25 mouse cellular contexts compared by ENCODE assay signal in genomic region chr15:40223272-40223671, GRCm38 (mm10).
DNase-seq lines count a peak whose midpoint lies in the region; TF ChIP-seq lines count a peak whose summit lies in the region.
"Had no signal": no experiment of that assay in that cellular context is flagged by ENCODE, and none has a peak within 500 bp of the region (broad histone marks: within the 10 kb centered on the region; RNA-seq: fewer than 3 reads in every experiment).

No protein-coding gene starts in this region.

- no peaks in the 10 kb centered on the region for H3K36me3 ChIP-seq in kidney, adult 2 months (ENCODE audit: control insufficient read depth, insufficient read depth, low read length)
- H3K36me3 ChIP-seq in ES-Bruce4 (ENCODE audit: control insufficient read depth, insufficient read depth, low read length, poor library complexity, severe bottlenecking), result no peaks in the 10 kb centered on the region
- H3K36me3 ChIP-seq: embryonic facial prominence, embryonic 12.5 days; hindbrain, embryonic 13.5 days; limb, embryonic 15.5 days; liver, embryonic 15.5 days had no signal

- TF ChIP-seq CTCF in kidney, adult 2 months (conservative IDR thresholded peaks at IDR 0.05; ENCODE audit: insufficient read depth, insufficient read length, low read depth, low read length), result peak; percentile 23; the same call in 1 of the 2 replicates
- TF ChIP-seq CTCF in ES-Bruce4 (IDR thresholded peaks at IDR 0.05; ENCODE audit: low read depth, low read length), result peak; percentile 49

- H3K27ac ChIP-seq in kidney, adult 2 months (ENCODE audit: insufficient read depth, low read depth, low read length), result no peak overlapping the region
- no peak overlapping the region for H3K27ac ChIP-seq in ES-Bruce4 (ENCODE audit: insufficient read depth, low read length)
- H3K27ac ChIP-seq: embryonic facial prominence, embryonic 12.5 days; forebrain, embryonic 13.5 days; gastrocnemius, adult 2 months; hindbrain, embryonic 13.5 days; left cerebral cortex, adult 2 months; limb, embryonic 15.5 days; liver, embryonic 15.5 days; midbrain, embryonic 13.5 days had no signal

- no peak overlapping the region for H3K9ac ChIP-seq in ES-Bruce4 (ENCODE audit: low read depth, poor library complexity, severe bottlenecking)
- H3K9ac ChIP-seq: embryonic facial prominence, embryonic 12.5 days; forebrain, embryonic 13.5 days; hindbrain, embryonic 13.5 days; limb, embryonic 15.5 days; liver, embryonic 15.5 days; midbrain, embryonic 13.5 days had no signal

- WGBS in kidney, adult 2 months, result 90% methylated on average over 3 of the region's 3 CpGs

- no peaks in the 10 kb centered on the region for H3K9me3 ChIP-seq in ES-Bruce4 (replicated peaks; ENCODE audit: control insufficient read depth, insufficient read depth, low read length, poor library complexity, severe bottlenecking)
- H3K9me3 ChIP-seq: embryonic facial prominence, embryonic 12.5 days; limb, embryonic 15.5 days; liver, embryonic 15.5 days; midbrain, embryonic 13.5 days had no signal

- no peaks in the 10 kb centered on the region for H3K4me1 ChIP-seq in kidney, adult 2 months (ENCODE audit: control insufficient read depth, insufficient read depth, low read length)
- H3K4me1 ChIP-seq in ES-Bruce4 (ENCODE audit: control insufficient read depth, insufficient read depth, low read length), result no peaks in the 10 kb centered on the region
- H3K4me1 ChIP-seq: embryonic facial prominence, embryonic 12.5 days; forebrain, embryonic 13.5 days; hindbrain, embryonic 13.5 days; limb, embryonic 15.5 days; liver, embryonic 15.5 days had no signal

- no peak for DNase-seq in kidney, adult 2 months
- no peak for DNase-seq in kidney, postnatal 4 days
- peak; percentile 13 for DNase-seq in 416B (ENCODE audit: low read depth)
- peak; percentile 46 for DNase-seq in R1 (ENCODE audit: low read depth, low spot score)
- no peak for DNase-seq in gastrocnemius, adult 8-10 months (ENCODE audit: low spot score in 2 of 2)
- no peak for DNase-seq in lung, postnatal 4 days
- DNase-seq: adrenal gland, postnatal 14 days; cerebellum, adult 11 months; cerebellum, postnatal 14 days; gastrocnemius, adult 2 months; kidney, adult 9 months; kidney, postnatal 36 days; layer of hippocampus, adult 9-11 months; left cerebral cortex, postnatal 4 days; lung, postnatal 10 days; right cerebral cortex, postnatal 14 days had no signal

- TF ChIP-seq EP300 in ES-Bruce4 (IDR thresholded peaks at IDR 0.05; ENCODE audit: insufficient read depth, low read depth, low read length), result no peak

- H3K4me3 ChIP-seq in kidney, adult 2 months (ENCODE audit: insufficient read depth, low read depth, low read length), result no peak overlapping the region
- H3K4me3 ChIP-seq in ES-Bruce4 (ENCODE audit: low read depth, low read length), result no peak overlapping the region
- H3K4me3 ChIP-seq: embryonic facial prominence, embryonic 12.5 days; erythroblast, embryonic 14.5 days; forebrain, embryonic 13.5 days; gastrocnemius, adult 2 months; hindbrain, embryonic 13.5 days; left cerebral cortex, adult 2 months; limb, embryonic 15.5 days; liver, embryonic 15.5 days; midbrain, embryonic 13.5 days had no signal

- TF ChIP-seq POLR2A in kidney, adult 2 months (IDR thresholded peaks at IDR 0.05; ENCODE audit: low read depth, low read length), result no peak
- no peak for TF ChIP-seq POLR2A in ES-Bruce4 (IDR thresholded peaks at IDR 0.05; ENCODE audit: insufficient read depth, low read length)

- no peaks in the 10 kb centered on the region for H3K27me3 ChIP-seq in kidney, adult 2 months (replicated peaks; ENCODE audit: control insufficient read depth, insufficient read depth, low read length)
- H3K27me3 ChIP-seq in ES-Bruce4 (ENCODE audit: control insufficient read depth, insufficient read depth, low read length, poor library complexity, severe bottlenecking), result no peaks in the 10 kb centered on the region
- H3K27me3 ChIP-seq: embryonic facial prominence, embryonic 12.5 days; forebrain, embryonic 13.5 days; hindbrain, embryonic 13.5 days; limb, embryonic 15.5 days; liver, embryonic 15.5 days; midbrain, embryonic 13.5 days had no signal

Comparison
In these comparisons a context has a peak if more than half of its experiments do, and no peak if none do; other contexts are left out.
1. DNase-seq: peak in 416B (single experiment) and R1 (single experiment); none in kidney, adult 2 months (single experiment), kidney, postnatal 4 days (0 of 2), gastrocnemius, adult 8-10 months (0 of 2) and lung, postnatal 4 days (0 of 2).